In the genomic region with DNA sequence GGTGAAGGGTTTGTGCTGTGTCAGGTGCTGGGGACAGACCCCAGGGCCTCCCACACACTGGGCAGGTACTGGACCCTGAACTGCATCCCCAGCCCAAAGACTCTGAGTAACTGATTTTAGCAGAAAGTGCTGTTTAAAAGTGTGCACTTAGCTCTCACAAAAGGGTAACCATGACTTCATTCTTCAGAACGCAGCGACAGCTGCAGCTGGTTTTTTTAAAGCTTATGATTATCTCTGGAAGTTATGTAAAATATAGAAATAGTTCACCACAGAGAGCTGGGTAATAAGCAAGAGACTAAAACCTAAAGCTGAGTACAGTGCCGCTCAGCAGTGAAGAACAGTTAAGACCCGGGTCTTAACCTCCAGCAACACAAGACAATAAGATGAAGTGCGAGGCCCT, we compare ENCODE assay signal across 11 mouse cellular contexts. TPM values are rescaled to one million over a fixed set of nuclear protein-coding genes. Genes with fewer than 3 reads are reported as not detected.
DNase-seq lines count a peak whose midpoint lies in the region; ATAC-seq and TF ChIP-seq lines count a peak whose summit lies in the region.
"Had no signal": no experiment of that assay in that cellular context is flagged by ENCODE, and none has a peak within 500 bp of the region (broad histone marks: within the 10 kb centered on the region; RNA-seq: fewer than 3 reads in every experiment).

No protein-coding gene starts in this region.

- no peak overlapping the region for H3K4me2 ChIP-seq in kidney, postnatal 0 days (ENCODE audit: low read length)
- H3K4me2 ChIP-seq in stomach, postnatal 0 days (replicated peaks; ENCODE audit: low read depth), result no peak overlapping the region
- H3K4me2 ChIP-seq in forebrain, embryonic 12.5 days, result no peak overlapping the region
- H3K4me2 ChIP-seq: hindbrain, embryonic 12.5 days; lung, embryonic 14.5 days had no signal

- H3K27me3 ChIP-seq in kidney, postnatal 0 days (ENCODE audit: insufficient read depth, low read length), result no peaks in the 10 kb centered on the region
- H3K27me3 ChIP-seq in stomach, postnatal 0 days (ENCODE audit: control insufficient read depth, insufficient read depth, low read length), result no peaks in the 10 kb centered on the region
- no peaks in the 10 kb centered on the region for H3K27me3 ChIP-seq in forebrain, embryonic 12.5 days
- H3K27me3 ChIP-seq: hindbrain, embryonic 12.5 days had no signal

- H3K4me1 ChIP-seq in kidney, postnatal 0 days (replicated peaks; ENCODE audit: insufficient read depth, low read length), result peaks cover 12% of the 10 kb centered on the region
- H3K4me1 ChIP-seq in stomach, postnatal 0 days (replicated peaks; ENCODE audit: control insufficient read depth, insufficient read depth), result no peaks in the 10 kb centered on the region
- H3K4me1 ChIP-seq in forebrain, embryonic 12.5 days, result peaks cover 18% of the 10 kb centered on the region

- H3K27ac ChIP-seq in kidney, postnatal 0 days, result peak overlapping the region; percentile 47; the same call in 1 of the 2 replicates
- H3K27ac ChIP-seq in stomach, postnatal 0 days (replicated peaks), result peak overlapping the region; percentile 71
- H3K27ac ChIP-seq in forebrain, embryonic 12.5 days, result no peak overlapping the region
- H3K27ac ChIP-seq: hindbrain, embryonic 12.5 days had no signal

- 0 out of 2 replicates have a peak, but pooled peaks cover 3% of the 10 kb centered on the region for H3K36me3 ChIP-seq in kidney, postnatal 0 days (ENCODE audit: insufficient read depth, low read length)
- H3K36me3 ChIP-seq in stomach, postnatal 0 days (ENCODE audit: control insufficient read depth, insufficient read depth, low read length), result no peaks in the 10 kb centered on the region
- H3K36me3 ChIP-seq in forebrain, embryonic 12.5 days (replicated peaks), result peaks cover 6% of the 10 kb centered on the region
- H3K36me3 ChIP-seq: hindbrain, embryonic 12.5 days had no signal

- no peak for TF ChIP-seq EP300 in stomach, postnatal 0 days (optimal IDR thresholded peaks at IDR 0.05)

- peak; percentile 66 for ATAC-seq in frontal cortex, adult (ENCODE audit: low TSS enrichment)
- ATAC-seq in kidney, postnatal 0 days (replicated peaks; ENCODE audit: low FRiP score, low read depth), result no peak
- ATAC-seq in stomach, postnatal 0 days (ENCODE audit: low FRiP score, low TSS enrichment), result no peak; the same call in 1 of the 2 replicates
- no peak for ATAC-seq in forebrain, embryonic 12.5 days (ENCODE audit: low FRiP score)
- ATAC-seq: midbrain, embryonic 16.5 days had no signal

- 62% methylated on average over 5 of the region's 5 CpGs for WGBS in kidney, postnatal 0 days
- 23% methylated on average over 5 of the region's 5 CpGs for WGBS in stomach, postnatal 0 days
- WGBS in forebrain, embryonic 12.5 days, result 80% methylated on average over 5 of the region's 5 CpGs

- H3K4me3 ChIP-seq in kidney, postnatal 0 days (replicated peaks; ENCODE audit: low read depth, low read length), result no peak overlapping the region
- no peak overlapping the region for H3K4me3 ChIP-seq in stomach, postnatal 0 days (ENCODE audit: low read depth, low read length)
- no peak overlapping the region for H3K4me3 ChIP-seq in forebrain, embryonic 12.5 days (replicated peaks)
- H3K4me3 ChIP-seq: hindbrain, embryonic 12.5 days had no signal

- H3K9ac ChIP-seq in kidney, postnatal 0 days (ENCODE audit: low read depth, low read length), result no peak overlapping the region
- no peak overlapping the region for H3K9ac ChIP-seq in stomach, postnatal 0 days (ENCODE audit: low read length)
- H3K9ac ChIP-seq in forebrain, embryonic 12.5 days, result no peak overlapping the region
- H3K9ac ChIP-seq: hindbrain, embryonic 12.5 days; lung, embryonic 14.5 days had no signal

- DNase-seq in frontal cortex, postnatal 10 days (ENCODE audit: low spot score in 2 of 2), result no peak
- no peak for DNase-seq in kidney, postnatal 0 days (ENCODE audit: low spot score)
- DNase-seq in kidney, adult 11 months, result no peak
- peak; percentile 51 for DNase-seq in right cerebral cortex, adult 18-20 months
- no peak for DNase-seq in right cerebral cortex, postnatal 4 days
- DNase-seq in stomach, postnatal 0 days (ENCODE audit: low spot score), result no peak
- DNase-seq: lung, embryonic 14.5 days had no signal

- TF ChIP-seq CTCF in kidney, postnatal 0 days (IDR thresholded peaks at IDR 0.05; ENCODE audit: low read depth), result no peak
- TF ChIP-seq CTCF in stomach, postnatal 0 days (IDR thresholded peaks at IDR 0.05; ENCODE audit: low read depth), result no peak

- no peaks in the 10 kb centered on the region for H3K9me3 ChIP-seq in kidney, postnatal 0 days (replicated peaks; ENCODE audit: low read length)
- no peaks in the 10 kb centered on the region for H3K9me3 ChIP-seq in stomach, postnatal 0 days (ENCODE audit: control insufficient read depth, low read length)
- no peaks in the 10 kb centered on the region for H3K9me3 ChIP-seq in forebrain, embryonic 12.5 days
- H3K9me3 ChIP-seq: hindbrain, embryonic 12.5 days had no signal

RNA-seq across cellular contexts. Expression of gene Spen, which starts 37.3 kb away (rescaled TPM):
- 6.2 and 6.6 TPM in 2 replicates for polyA plus RNA-seq in kidney, postnatal 0 days (2015; fragmentation: Nextera tagmentation; extraction: Ambion mirVana)
- polyA plus RNA-seq in stomach, postnatal 0 days (2015; fragmentation: Nextera tagmentation; extraction: Ambion mirVana), result 2.9 and 3.2 TPM in 2 replicates
- 20.3 and 20.9 TPM in 2 replicates for polyA plus RNA-seq in forebrain, embryonic 12.5 days (2016; fragmentation: Nextera tagmentation; extraction: Ambion mirVana)

RNA-seq across cellular contexts. Expression of gene Zbtb17, which starts 56.6 kb away (rescaled TPM):
- 24.6 and 26.4 TPM in 2 replicates for polyA plus RNA-seq in kidney, postnatal 0 days (2015; fragmentation: Nextera tagmentation; extraction: Ambion mirVana)
- 13.3 and 16.8 TPM in 2 replicates for polyA plus RNA-seq in stomach, postnatal 0 days (2015; fragmentation: Nextera tagmentation; extraction: Ambion mirVana)
- 58.6 and 61.2 TPM in 2 replicates for polyA plus RNA-seq in forebrain, embryonic 12.5 days (2016; fragmentation: Nextera tagmentation; extraction: Ambion mirVana)
